Mouse (Mus musculus) cerebellum, adult 2 months (tissue): ENCODE measurements at regions not wholly inside any gene's neighbourhood (a gene's known extent, or its start where the extent isn't known, plus 50 kb on each side); places are given as distances from the start of the nearest gene placed in this dataset.

ENCODE experiments used
- DNase-seq, 2 experiments: peaks; one replicate each; pipeline ENCODE4 v3.0.0; 2021
- H3K27ac ChIP-seq: fragments of 200-500 bp; 2 replicates; pipeline ENCODE4 v1.5.1; 2012; ENCODE audit warnings: low read length, control low read depth, inconsistent platforms; ENCODE audit not compliant: insufficient read depth
- H3K27me3 ChIP-seq: fragments of 200-500 bp; 2 replicates; pipeline ENCODE4 v1.6.1; 2012; ENCODE audit warnings: inconsistent platforms, mild to moderate bottlenecking, low read length, moderate library complexity; ENCODE audit not compliant: control insufficient read depth, insufficient read depth
- H3K4me1 ChIP-seq: fragments of 200-500 bp; 2 replicates; pipeline ENCODE4 v1.6.1; 2011; ENCODE audit warnings: low read length; ENCODE audit not compliant: control insufficient read depth, insufficient read depth
- H3K4me3 ChIP-seq: fragments of 200-500 bp; replicated peaks from 2 replicates; pipeline ENCODE3; 2011; ENCODE audit warnings: mild to moderate bottlenecking, low read depth, low read length, control low read depth; ENCODE audit not compliant: insufficient read depth
- CTCF ChIP-seq: fragments of 200-500 bp; IDR thresholded peaks from 2 replicates; pipeline ENCODE4 v1.5.1; 2011; ENCODE audit warnings: low read depth, mild to moderate bottlenecking, control low read depth, low read length, moderate library complexity, borderline replicate concordance; ENCODE audit not compliant: insufficient read depth
- POLR2A ChIP-seq: fragments of 200-500 bp; IDR thresholded peaks from 2 replicates; pipeline ENCODE4 v1.6.1; 2011; ENCODE audit warnings: low read length, control low read depth, borderline replicate concordance; ENCODE audit not compliant: insufficient read depth
- whole genome bisulfite sequencing: fragments of 180-500 bp; shearing (Covaris S2); methylation state at CpG from one replicate; pipeline ENCODE4 v1.1.7; 2018; 5-methylcytosine and 5-hydroxymethylcytosine counted together

- no peak overlapping the region for H3K4me3 ChIP-seq
- H3K4me1 ChIP-seq: no peaks in the 10 kb centered on the region; the same call in 1 of the 2 replicates
- TF ChIP-seq POLR2A: no peak
- TF ChIP-seq CTCF: no peak
- DNase-seq: no peak
- WGBS: 64% methylated on average over 10 of the region's 10 CpGs
- H3K27me3 ChIP-seq: no peaks in the 10 kb centered on the region
- no peak overlapping the region for H3K27ac ChIP-seq
Observed at GRCm38 (mm10) chr16:63084021-63084756, 230.1 kb downstream of the Pros1 start.

- TF ChIP-seq CTCF: no peak
- no peak for TF ChIP-seq POLR2A
- peak; percentile 73 to 81 for DNase-seq
- no peak overlapping the region for H3K4me3 ChIP-seq
- H3K4me1 ChIP-seq: no peaks in the 10 kb centered on the region; the same call in 1 of the 2 replicates
- no peak overlapping the region for H3K27ac ChIP-seq
- 35% methylated on average over 9 of the region's 9 CpGs for WGBS
- no peaks in the 10 kb centered on the region for H3K27me3 ChIP-seq
Observed at GRCm38 (mm10) chr16:63086086-63086796, 232.1 kb downstream of the Pros1 start.

- TF ChIP-seq POLR2A (no peak), CTCF (no peak)
- WGBS: 15% methylated on average over 11 of the region's 11 CpGs
- Histone ChIP-seq H3K4me1 (peaks cover 6% of the 10 kb centered on the region; the same call in 1 of the 2 replicates), H3K27ac (peak overlapping the region; percentile 30), H3K27me3 (no peaks in the 10 kb centered on the region), H3K4me3 (no peak overlapping the region)
- DNase-seq: peak; percentile 87 to 94
Observed at GRCm38 (mm10) chr16:63091471-63092300, 237.6 kb downstream of the Pros1 start.

GRCm38 (mm10) chr16:63094126-63094840, 240.2 kb downstream of the Pros1 start:
- no peak for DNase-seq
- H3K27me3 ChIP-seq: no peaks in the 10 kb centered on the region
- H3K4me1 ChIP-seq: peaks cover 6% of the 10 kb centered on the region; the same call in 1 of the 2 replicates
- TF ChIP-seq CTCF (no peak), POLR2A (no peak)
- H3K4me3 ChIP-seq: no peak overlapping the region
- no peak overlapping the region for H3K27ac ChIP-seq
- WGBS: 78% methylated on average over 5 of the region's 5 CpGs

GRCm38 (mm10) chr16:63102362-63102761, 248.3 kb downstream of the Pros1 start:
- 79% methylated on average over 3 of the region's 3 CpGs for WGBS
- no peak overlapping the region for H3K27ac ChIP-seq
- H3K4me1 ChIP-seq: no peaks in the 10 kb centered on the region
- no peak for TF ChIP-seq CTCF
- TF ChIP-seq POLR2A: no peak
- no peak for DNase-seq
- H3K4me3 ChIP-seq: no peak overlapping the region
- H3K27me3 ChIP-seq: no peaks in the 10 kb centered on the region

GRCm38 (mm10) chr16:63102930-63103329, 248.8 kb downstream of the Pros1 start:
- no peak for TF ChIP-seq POLR2A
- no peak for TF ChIP-seq CTCF
- no peak for DNase-seq
- no peaks in the 10 kb centered on the region for H3K27me3 ChIP-seq
- WGBS: 35% methylated on average over 1 of the region's 1 CpGs
- H3K4me3 ChIP-seq: no peak overlapping the region
- no peak overlapping the region for H3K27ac ChIP-seq
- H3K4me1 ChIP-seq: no peaks in the 10 kb centered on the region

- Histone ChIP-seq H3K4me3 (no peak overlapping the region), H3K27ac (no peak overlapping the region), H3K4me1 (no peaks in the 10 kb centered on the region), H3K27me3 (no peaks in the 10 kb centered on the region)
- 88% methylated on average over 5 of the region's 5 CpGs for WGBS
- DNase-seq: no peak
- TF ChIP-seq POLR2A (no peak), CTCF (no peak)
Observed at GRCm38 (mm10) chr16:63104383-63104782, 250.3 kb downstream of the Pros1 start.
